Comparison of ENCODE assay signal across 8 mouse cellular contexts in genomic region chr7:66247274-66248021, GRCm38 (mm10).
DNase-seq lines count a peak whose midpoint lies in the region; ATAC-seq lines count a peak whose summit lies in the region.

No protein-coding gene starts in this region.

- H3K36me3 ChIP-seq in embryonic facial prominence, embryonic 11.5 days (replicated peaks; ENCODE audit: control insufficient read depth, insufficient read depth, low read depth, low read length): no peaks in the 10 kb centered on the region
- H3K36me3 ChIP-seq in hindbrain, embryonic 13.5 days: no peaks in the 10 kb centered on the region
- no peaks in the 10 kb centered on the region for H3K36me3 ChIP-seq in limb, embryonic 10.5 days

- H3K27me3 ChIP-seq in embryonic facial prominence, embryonic 11.5 days (ENCODE audit: control insufficient read depth, insufficient read depth, low read length): no peaks in the 10 kb centered on the region
- no peaks in the 10 kb centered on the region for H3K27me3 ChIP-seq in hindbrain, embryonic 13.5 days
- no peaks in the 10 kb centered on the region for H3K27me3 ChIP-seq in limb, embryonic 10.5 days (ENCODE audit: low read depth, poor library complexity, severe bottlenecking)

- no peak overlapping the region; the same call in 1 of the 2 replicates for H3K9ac ChIP-seq in embryonic facial prominence, embryonic 11.5 days (replicated peaks; ENCODE audit: low read length)
- peak overlapping the region; percentile 30; the same call in 1 of the 2 replicates for H3K9ac ChIP-seq in hindbrain, embryonic 13.5 days

- no peak; the same call in 1 of the 2 replicates for ATAC-seq in embryonic facial prominence, embryonic 11.5 days (replicated peaks; ENCODE audit: insufficient number of reproducible peaks, low FRiP score, low TSS enrichment, low read depth)
- peak; percentile 86 for ATAC-seq in hindbrain, embryonic 13.5 days (ENCODE audit: low FRiP score)

- H3K4me2 ChIP-seq in embryonic facial prominence, embryonic 11.5 days (ENCODE audit: low read depth, low read length): no peak overlapping the region
- peak overlapping the region; percentile 13; the same call in 1 of the 2 replicates for H3K4me2 ChIP-seq in hindbrain, embryonic 13.5 days

- WGBS in embryonic facial prominence, embryonic 11.5 days: 48% methylated on average over 12 of the region's 12 CpGs
- WGBS in hindbrain, embryonic 13.5 days: 21% methylated on average over 12 of the region's 12 CpGs
- 76% methylated on average over 12 of the region's 12 CpGs for WGBS in limb, embryonic 10.5 days

- DNase-seq in adrenal gland, adult 2 months: peak; percentile 61
- DNase-seq in adrenal gland, postnatal 4 days (ENCODE audit: low spot score in 2 of 2): no peak
- peak; percentile 57 for DNase-seq in 3134 (ENCODE audit: extremely low read depth, insufficient read length, low spot score)
- DNase-seq in embryonic facial prominence, embryonic 11.5 days (ENCODE audit: low spot score): peak; percentile 48
- no peak for DNase-seq in limb, embryonic 10.5 days (ENCODE audit: low spot score)
- peak; percentile 68 for DNase-seq in retina, embryonic 14.5 days (ENCODE audit: low spot score)
- no peak for DNase-seq in urinary bladder, postnatal 25 days (ENCODE audit: low spot score)

- H3K9me3 ChIP-seq in embryonic facial prominence, embryonic 11.5 days (replicated peaks; ENCODE audit: control insufficient read depth, low read length): no peaks in the 10 kb centered on the region
- no peaks in the 10 kb centered on the region for H3K9me3 ChIP-seq in hindbrain, embryonic 13.5 days
- H3K9me3 ChIP-seq in limb, embryonic 10.5 days (replicated peaks): no peaks in the 10 kb centered on the region

- no peak overlapping the region for H3K27ac ChIP-seq in embryonic facial prominence, embryonic 11.5 days (replicated peaks; ENCODE audit: low read depth, low read length)
- peak overlapping the region; percentile 76 for H3K27ac ChIP-seq in hindbrain, embryonic 13.5 days
- peak overlapping the region; percentile 57 for H3K27ac ChIP-seq in limb, embryonic 10.5 days

- H3K4me1 ChIP-seq in embryonic facial prominence, embryonic 11.5 days (ENCODE audit: control insufficient read depth, insufficient read depth, low read length): no peaks in the 10 kb centered on the region
- H3K4me1 ChIP-seq in hindbrain, embryonic 13.5 days (replicated peaks): peaks cover 27% of the 10 kb centered on the region
- H3K4me1 ChIP-seq in limb, embryonic 10.5 days: peaks cover 16% of the 10 kb centered on the region

- no peak overlapping the region for H3K4me3 ChIP-seq in embryonic facial prominence, embryonic 11.5 days (ENCODE audit: low read depth, low read length)
- H3K4me3 ChIP-seq in hindbrain, embryonic 13.5 days: no peak overlapping the region
- no peak overlapping the region for H3K4me3 ChIP-seq in limb, embryonic 10.5 days

Comparison
In these comparisons a context has a peak if more than half of its experiments do, and no peak if none do; other contexts are left out.
1. DNase-seq: peak in adrenal gland, adult 2 months (single experiment), 3134 (single experiment), embryonic facial prominence, embryonic 11.5 days (single experiment) and retina, embryonic 14.5 days (single experiment); none in adrenal gland, postnatal 4 days (0 of 2), limb, embryonic 10.5 days (single experiment) and urinary bladder, postnatal 25 days (single experiment).